ENCODE assay signal across 8 mouse cellular contexts in genomic region chr2:27474621-27475484, GRCm38 (mm10). TPM values are rescaled to one million over a fixed set of nuclear protein-coding genes. Genes with fewer than 3 reads are reported as not detected.
DNase-seq lines count a peak whose midpoint lies in the region; ATAC-seq and TF ChIP-seq lines count a peak whose summit lies in the region.

No protein-coding gene starts in this region.

- H3K4me1 ChIP-seq in forebrain, embryonic 15.5 days: peaks cover 59% of the 10 kb centered on the region
- H3K4me1 ChIP-seq in hindbrain, embryonic 12.5 days: peaks cover 54% of the 10 kb centered on the region
- H3K4me1 ChIP-seq in limb, embryonic 15.5 days: peaks cover 53% of the 10 kb centered on the region
- H3K4me1 ChIP-seq in midbrain, postnatal 0 days (ENCODE audit: insufficient read depth, low read length): peaks cover 19% of the 10 kb centered on the region

- peak; percentile 64 for DNase-seq in cerebellum, adult 11-12 months
- DNase-seq in adrenal gland, postnatal 14 days: peak; percentile 72
- peak; percentile 48 for DNase-seq in midbrain, postnatal 0 days (ENCODE audit: low spot score)
- DNase-seq in thymus, adult 18-20 months: peak; percentile 21 to 28

- H3K4me2 ChIP-seq in forebrain, embryonic 15.5 days (replicated peaks): peak overlapping the region; percentile 97
- H3K4me2 ChIP-seq in hindbrain, embryonic 12.5 days (replicated peaks): peak overlapping the region; percentile 95
- H3K4me2 ChIP-seq in limb, embryonic 15.5 days: peak overlapping the region; percentile 73
- H3K4me2 ChIP-seq in midbrain, postnatal 0 days (ENCODE audit: low read depth, low read length, poor library complexity, severe bottlenecking): peak overlapping the region; percentile 98

- under 1% methylated on average over 84 of the region's 84 CpGs for WGBS in forebrain, embryonic 15.5 days
- WGBS in hindbrain, embryonic 12.5 days: under 1% methylated on average over 84 of the region's 84 CpGs
- WGBS in limb, embryonic 15.5 days: under 1% methylated on average over 70 of the region's 84 CpGs
- WGBS in midbrain, postnatal 0 days: 1% methylated on average over 74 of the region's 84 CpGs

- H3K9me3 ChIP-seq in forebrain, embryonic 15.5 days: no peaks in the 10 kb centered on the region
- no peaks in the 10 kb centered on the region for H3K9me3 ChIP-seq in hindbrain, embryonic 12.5 days (replicated peaks)
- H3K9me3 ChIP-seq in limb, embryonic 15.5 days: no peaks in the 10 kb centered on the region
- no peaks in the 10 kb centered on the region for H3K9me3 ChIP-seq in midbrain, postnatal 0 days (ENCODE audit: low read length)

- no peak for TF ChIP-seq CTCF in midbrain, postnatal 0 days (IDR thresholded peaks at IDR 0.05)

- H3K9ac ChIP-seq in forebrain, embryonic 15.5 days (replicated peaks): peak overlapping the region; percentile 99
- peak overlapping the region; percentile 97 for H3K9ac ChIP-seq in hindbrain, embryonic 12.5 days
- H3K9ac ChIP-seq in limb, embryonic 15.5 days: peak overlapping the region; percentile 90
- H3K9ac ChIP-seq in midbrain, postnatal 0 days (replicated peaks; ENCODE audit: low read length, poor library complexity, severe bottlenecking): peak overlapping the region; percentile 91

- H3K36me3 ChIP-seq in forebrain, embryonic 15.5 days: no peaks in the 10 kb centered on the region; the same call in 1 of the 2 replicates
- 0 out of 2 replicates have a peak, but pooled peaks cover 9% of the 10 kb centered on the region for H3K36me3 ChIP-seq in hindbrain, embryonic 12.5 days
- H3K36me3 ChIP-seq in limb, embryonic 15.5 days: peaks cover 11% of the 10 kb centered on the region; the same call in 1 of the 2 replicates
- no peaks in the 10 kb centered on the region for H3K36me3 ChIP-seq in midbrain, postnatal 0 days (ENCODE audit: insufficient read depth, low read length)

- no peaks in the 10 kb centered on the region for H3K27me3 ChIP-seq in forebrain, embryonic 15.5 days
- no peaks in the 10 kb centered on the region for H3K27me3 ChIP-seq in hindbrain, embryonic 12.5 days
- H3K27me3 ChIP-seq in limb, embryonic 15.5 days: no peaks in the 10 kb centered on the region
- H3K27me3 ChIP-seq in midbrain, postnatal 0 days (ENCODE audit: insufficient read depth, low read length): no peaks in the 10 kb centered on the region

- ATAC-seq in cerebellum, adult (ENCODE audit: insufficient number of reproducible peaks, low FRiP score, low TSS enrichment): no peak
- ATAC-seq in forebrain, embryonic 15.5 days (replicated peaks): peak; percentile 56
- ATAC-seq in hindbrain, embryonic 12.5 days (ENCODE audit: low FRiP score): peak; percentile 45
- ATAC-seq in limb, embryonic 15.5 days (ENCODE audit: insufficient number of reproducible peaks, low FRiP score, low TSS enrichment, low read depth): peak; percentile 19; the same call in 1 of the 2 replicates
- ATAC-seq in midbrain, postnatal 0 days (ENCODE audit: low FRiP score): peak; percentile 64

- peak overlapping the region; percentile 90 for H3K4me3 ChIP-seq in forebrain, embryonic 15.5 days
- peak overlapping the region; percentile 98 for H3K4me3 ChIP-seq in hindbrain, embryonic 12.5 days
- H3K4me3 ChIP-seq in limb, embryonic 15.5 days: peak overlapping the region; percentile 99
- peak overlapping the region; percentile 96 for H3K4me3 ChIP-seq in midbrain, postnatal 0 days (ENCODE audit: low read depth, low read length)

- H3K27ac ChIP-seq in forebrain, embryonic 15.5 days (replicated peaks): peak overlapping the region; percentile 99
- peak overlapping the region; percentile 97 for H3K27ac ChIP-seq in hindbrain, embryonic 12.5 days
- peak overlapping the region; percentile 96 for H3K27ac ChIP-seq in limb, embryonic 15.5 days
- H3K27ac ChIP-seq in midbrain, postnatal 0 days (ENCODE audit: low read depth, low read length): peak overlapping the region; percentile 94

RNA-seq across cellular contexts. Expression of gene Brd3, which starts 32.6 kb away (rescaled TPM):
- total RNA-seq in adrenal gland, postnatal 14 days (2021): 79.8 and 92.0 TPM in 2 replicates
- polyA plus RNA-seq in forebrain, embryonic 15.5 days (2015; fragmentation: Nextera tagmentation; extraction: Ambion mirVana): 142 and 149 TPM in 2 replicates
- 134 and 141 TPM in 2 replicates for polyA plus RNA-seq in hindbrain, embryonic 12.5 days (2016; fragmentation: Nextera tagmentation; extraction: Ambion mirVana)
- 112 and 116 TPM in 2 replicates for polyA plus RNA-seq in limb, embryonic 15.5 days (2015; fragmentation: Nextera tagmentation; extraction: Ambion mirVana)
- 43.8 and 54.7 TPM in 2 replicates for total RNA-seq in midbrain, postnatal 0 days (2014; rRNA removed)
- 124 TPM in 2 replicates for polyA plus RNA-seq in midbrain, postnatal 0 days (2015; fragmentation: Nextera tagmentation; extraction: Ambion mirVana)

RNA-seq across cellular contexts. Expression of gene Brd3os, which starts 32.7 kb away (rescaled TPM):
- 5.0 and 7.9 TPM in 2 replicates for total RNA-seq in adrenal gland, postnatal 14 days (2021)
- 30.6 and 31.5 TPM in 2 replicates for polyA plus RNA-seq in forebrain, embryonic 15.5 days (2015; fragmentation: Nextera tagmentation; extraction: Ambion mirVana)
- 18.9 and 19.3 TPM in 2 replicates for polyA plus RNA-seq in hindbrain, embryonic 12.5 days (2016; fragmentation: Nextera tagmentation; extraction: Ambion mirVana)
- 11.8 and 12.6 TPM in 2 replicates for polyA plus RNA-seq in limb, embryonic 15.5 days (2015; fragmentation: Nextera tagmentation; extraction: Ambion mirVana)
- total RNA-seq in midbrain, postnatal 0 days (2014; rRNA removed): 32.9 and 44.2 TPM in 2 replicates
- polyA plus RNA-seq in midbrain, postnatal 0 days (2015; fragmentation: Nextera tagmentation; extraction: Ambion mirVana): 42.5 and 47.4 TPM in 2 replicates

RNA-seq across cellular contexts. Expression of gene Wdr5, which starts 40.1 kb away (rescaled TPM):
- 32.7 and 39.0 TPM in 2 replicates for total RNA-seq in adrenal gland, postnatal 14 days (2021)
- 50.5 and 55.4 TPM in 2 replicates for polyA plus RNA-seq in forebrain, embryonic 15.5 days (2015; fragmentation: Nextera tagmentation; extraction: Ambion mirVana)
- polyA plus RNA-seq in hindbrain, embryonic 12.5 days (2016; fragmentation: Nextera tagmentation; extraction: Ambion mirVana): 51.4 and 55.3 TPM in 2 replicates
- 51.2 and 51.7 TPM in 2 replicates for polyA plus RNA-seq in limb, embryonic 15.5 days (2015; fragmentation: Nextera tagmentation; extraction: Ambion mirVana)
- 48.9 and 50.1 TPM in 2 replicates for total RNA-seq in midbrain, postnatal 0 days (2014; rRNA removed)
- 34.5 and 35.4 TPM in 2 replicates for polyA plus RNA-seq in midbrain, postnatal 0 days (2015; fragmentation: Nextera tagmentation; extraction: Ambion mirVana)

RNA-seq across cellular contexts. Expression of gene Vav2, which starts 48.0 kb away (rescaled TPM):
- 21.7 and 28.3 TPM in 2 replicates for total RNA-seq in adrenal gland, postnatal 14 days (2021)
- 12.6 and 13.9 TPM in 2 replicates for polyA plus RNA-seq in forebrain, embryonic 15.5 days (2015; fragmentation: Nextera tagmentation; extraction: Ambion mirVana)
- 23.0 and 23.6 TPM in 2 replicates for polyA plus RNA-seq in hindbrain, embryonic 12.5 days (2016; fragmentation: Nextera tagmentation; extraction: Ambion mirVana)
- polyA plus RNA-seq in limb, embryonic 15.5 days (2015; fragmentation: Nextera tagmentation; extraction: Ambion mirVana): 4.6 and 5.0 TPM in 2 replicates
- total RNA-seq in midbrain, postnatal 0 days (2014; rRNA removed): 33.6 and 34.8 TPM in 2 replicates
- 6.4 TPM in 2 replicates for polyA plus RNA-seq in midbrain, postnatal 0 days (2015; fragmentation: Nextera tagmentation; extraction: Ambion mirVana)
